Comparison of ENCODE assay signal across 10 mouse cellular contexts in the genomic region with DNA sequence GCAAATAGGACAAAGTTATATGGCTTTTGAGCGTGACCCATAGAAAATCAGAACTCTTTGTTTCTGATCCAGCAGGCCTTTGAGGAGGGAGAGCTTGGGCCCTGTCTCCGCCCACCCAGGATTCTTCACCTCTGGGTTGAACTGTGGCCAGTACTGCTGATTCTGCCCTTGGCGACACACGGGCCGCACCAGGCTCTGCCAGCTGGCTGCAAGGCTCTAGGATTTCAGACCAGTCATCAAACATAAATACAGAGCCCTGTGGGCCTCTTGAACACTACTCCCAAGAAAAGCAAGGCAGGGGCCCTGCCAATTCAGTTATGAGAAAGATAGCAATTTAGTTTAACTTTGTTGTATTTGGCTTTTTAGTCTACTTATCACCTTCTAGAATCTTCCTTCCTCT.
A peak's percentile ranks its signal among the peaks of the same experiment; 100 is the strongest.
DNase-seq lines count a peak whose midpoint lies in the region; ATAC-seq lines count a peak whose summit lies in the region.
"Had no signal": no experiment of that assay in that cellular context is flagged by ENCODE, and none has a peak within 500 bp of the region (broad histone marks: within the 10 kb centered on the region; RNA-seq: fewer than 3 reads in every experiment).

No protein-coding gene starts in this region.

- no peak overlapping the region for H3K4me2 ChIP-seq in forebrain, embryonic 15.5 days (replicated peaks)
- H3K4me2 ChIP-seq in forebrain, embryonic 13.5 days, result no peak overlapping the region
- H3K4me2 ChIP-seq: hindbrain, embryonic 15.5 days had no signal

- ATAC-seq in forebrain, embryonic 15.5 days (replicated peaks), result no peak
- no peak for ATAC-seq in forebrain, embryonic 13.5 days
- ATAC-seq in megakaryocyte progenitor cell, adult 5-6 weeks (replicated peaks; ENCODE audit: poor library complexity), result no peak
- no peak for ATAC-seq in inflammation-experienced regulatory T-cells, adult 6 months

- WGBS in forebrain, embryonic 15.5 days, result 61% methylated on average over 5 of the region's 5 CpGs
- WGBS in forebrain, embryonic 13.5 days, result 73% methylated on average over 5 of the region's 5 CpGs

- no peak overlapping the region for H3K9ac ChIP-seq in forebrain, embryonic 15.5 days (replicated peaks)
- no peak overlapping the region for H3K9ac ChIP-seq in forebrain, embryonic 13.5 days
- H3K9ac ChIP-seq: hindbrain, embryonic 15.5 days had no signal

- intact Hi-C loops in heart, postnatal 14 days (cut with DNase I), result no loop called here

- H3K27me3 ChIP-seq in forebrain, embryonic 15.5 days, result no peaks in the 10 kb centered on the region
- H3K27me3 ChIP-seq in forebrain, embryonic 13.5 days, result no peaks in the 10 kb centered on the region
- H3K27me3 ChIP-seq: CH12.LX; hindbrain, embryonic 15.5 days had no signal

- H3K27ac ChIP-seq in forebrain, embryonic 15.5 days (replicated peaks), result 0 out of 2 replicates have a peak overlapping the region, but pooled peaks have one; percentile 20
- H3K27ac ChIP-seq in forebrain, embryonic 13.5 days, result no peak overlapping the region
- H3K27ac ChIP-seq: hindbrain, embryonic 15.5 days had no signal

- H3K36me3 ChIP-seq in forebrain, embryonic 15.5 days, result no peaks in the 10 kb centered on the region
- H3K36me3 ChIP-seq in forebrain, embryonic 13.5 days (ENCODE audit: poor library complexity, severe bottlenecking), result no peaks in the 10 kb centered on the region
- H3K36me3 ChIP-seq: hindbrain, embryonic 15.5 days had no signal

- peaks cover 31% of the 10 kb centered on the region for H3K4me1 ChIP-seq in forebrain, embryonic 15.5 days
- H3K4me1 ChIP-seq in forebrain, embryonic 13.5 days, result peaks cover 25% of the 10 kb centered on the region

- no peaks in the 10 kb centered on the region for H3K9me3 ChIP-seq in forebrain, embryonic 15.5 days
- H3K9me3 ChIP-seq in forebrain, embryonic 13.5 days (replicated peaks), result no peaks in the 10 kb centered on the region
- H3K9me3 ChIP-seq: hindbrain, embryonic 15.5 days had no signal

- H3K4me3 ChIP-seq in forebrain, embryonic 15.5 days, result no peak overlapping the region
- H3K4me3 ChIP-seq in forebrain, embryonic 13.5 days, result no peak overlapping the region
- H3K4me3 ChIP-seq: hindbrain, embryonic 15.5 days had no signal

- DNase-seq in urinary bladder, postnatal 36 days (ENCODE audit: low spot score in 2 of 2), result peak; percentile 22 to 65
- no peak for DNase-seq in urinary bladder, adult 18-20 months (ENCODE audit: low spot score in 2 of 2)
- peak; percentile 60 to 79 for DNase-seq in heart, postnatal 14 days
- no peak for DNase-seq in natural killer cell, adult 2 months (ENCODE audit: low spot score in 2 of 2)

Comparison
In these comparisons a context has a peak if more than half of its experiments do, and no peak if none do; other contexts are left out.
1. DNase-seq: peak in urinary bladder, postnatal 36 days (2 of 2) and heart, postnatal 14 days (2 of 2); none in urinary bladder, adult 18-20 months (0 of 2) and natural killer cell, adult 2 months (0 of 2).